Mouse (Mus musculus): ENCODE measurements at regions not wholly inside any gene's neighbourhood (a gene's known extent, or its start where the extent isn't known, plus 50 kb on each side); places are given as distances from the start of the nearest gene placed in this dataset.
A peak's percentile ranks its signal among the peaks of the same experiment; 100 is the strongest.

GRCm38 (mm10) chr10:38875667-38876245 lies 54.2 kb upstream of the Rfpl4b start:
- DNase-seq (ENCODE audit: low spot score): peak; percentile 76

- no peak for DNase-seq (ENCODE audit: low spot score)
These were observed 57.7 kb upstream of the Rfpl4b start for GRCm38 (mm10) chr10:38879271-38879670.

- DNase-seq (ENCODE audit: low spot score): no peak
These were observed 59.1 kb upstream of the Rfpl4b start for GRCm38 (mm10) chr10:38880642-38881187.

- DNase-seq (ENCODE audit: low spot score): no peak
These were observed 60.6 kb upstream of the Rfpl4b start for GRCm38 (mm10) chr10:38882154-38882553.

DNA sequence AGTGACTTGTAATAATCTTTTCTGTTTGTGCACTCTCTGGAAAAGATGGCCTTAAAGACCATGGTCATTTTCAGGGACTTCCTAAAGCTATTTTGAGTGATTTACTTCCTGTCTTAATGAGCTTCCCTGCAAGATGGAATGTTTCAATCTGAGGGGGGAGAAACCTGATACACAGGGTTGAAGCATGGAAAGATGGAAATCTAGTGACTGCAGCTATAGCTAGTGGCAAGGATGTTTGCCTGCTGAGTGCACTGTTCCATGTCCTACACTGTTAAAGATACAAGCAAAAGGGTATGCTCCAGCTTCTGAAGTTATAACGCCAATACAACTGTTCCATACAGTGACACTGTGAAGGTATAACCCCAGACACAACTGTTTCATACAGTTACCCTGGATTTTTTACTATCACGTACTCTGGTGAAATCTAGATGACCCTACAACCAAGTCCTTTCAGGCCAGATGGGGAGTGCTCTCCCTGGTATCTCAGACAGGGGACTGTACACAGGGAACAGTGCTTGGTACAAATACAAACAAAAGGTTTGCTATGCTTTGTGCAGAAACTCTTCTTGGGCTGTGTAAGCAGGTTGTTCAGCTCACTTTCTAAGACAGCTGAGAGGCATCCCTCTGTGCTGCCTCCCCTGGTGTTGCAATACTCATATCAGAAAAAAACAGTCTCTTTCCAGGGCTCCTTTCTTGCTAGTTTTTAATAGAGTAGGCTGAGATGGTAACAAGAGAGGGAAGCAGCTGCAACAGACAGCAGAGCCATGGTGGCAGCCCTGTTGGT lies 62.4 kb upstream of the Rfpl4b start:
- no peak for DNase-seq (ENCODE audit: low spot score)

GRCm38 (mm10) chr10:38884641-38885040 lies 63.1 kb upstream of the Rfpl4b start:
- peak; percentile 14 for DNase-seq (ENCODE audit: low spot score)

DNA sequence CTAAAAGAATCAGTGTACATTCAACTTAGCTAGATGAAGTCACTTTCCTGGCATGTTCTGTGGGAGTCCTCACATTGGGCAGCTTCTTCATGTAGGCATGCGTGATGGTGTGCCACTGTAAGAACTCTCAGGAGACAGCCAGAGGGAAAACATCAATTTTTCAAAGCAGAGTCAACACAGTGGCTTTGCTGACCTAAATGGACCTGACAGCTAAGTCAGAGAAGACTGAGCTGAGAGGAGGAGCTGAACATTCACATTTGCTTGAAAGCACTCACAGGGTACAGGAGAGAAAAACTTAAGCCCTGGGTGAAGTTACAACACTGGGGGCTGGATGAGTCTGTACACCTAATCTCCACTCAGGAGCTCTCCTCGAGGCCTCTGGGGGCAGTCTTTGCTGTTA lies 64.9 kb upstream of the Rfpl4b start:
- DNase-seq (ENCODE audit: low spot score): peak; percentile 70

DNA sequence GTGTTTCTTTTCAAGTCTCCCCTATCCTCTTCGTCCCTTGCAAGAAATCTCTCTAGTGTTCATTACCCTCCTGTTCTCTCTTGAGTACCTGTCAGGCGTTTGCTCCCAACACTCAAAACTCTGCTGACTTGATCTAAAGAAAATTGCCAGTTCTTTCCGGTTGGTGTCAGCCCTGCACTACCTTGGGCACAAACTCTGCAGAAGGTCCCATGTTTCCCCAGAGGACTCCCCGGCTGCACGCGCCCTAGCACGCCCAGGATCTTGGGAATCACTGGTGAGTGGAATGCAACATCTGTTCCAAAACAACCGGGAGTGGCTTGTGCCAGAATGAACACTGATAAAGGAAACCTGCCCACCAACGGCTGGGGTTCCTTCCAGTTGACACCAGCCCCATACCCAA lies 66.3 kb upstream of the Rfpl4b start:
- no peak for DNase-seq (ENCODE audit: low spot score)

- DNase-seq (ENCODE audit: low spot score): no peak
These were observed 70.6 kb upstream of the Lama4 start for GRCm38 (mm10) chr10:38894706-38895105.

- DNase-seq (ENCODE audit: low spot score): no peak
These were observed 69.7 kb upstream of the Lama4 start for GRCm38 (mm10) chr10:38895656-38896055.

GRCm38 (mm10) chr10:38897573-38897972 lies 67.7 kb upstream of the Lama4 start:
- no peak for DNase-seq (ENCODE audit: low spot score)

- no peak for DNase-seq (ENCODE audit: low spot score)
These were observed 59.2 kb upstream of the Lama4 start for GRCm38 (mm10) chr10:38906121-38906520.

DNA sequence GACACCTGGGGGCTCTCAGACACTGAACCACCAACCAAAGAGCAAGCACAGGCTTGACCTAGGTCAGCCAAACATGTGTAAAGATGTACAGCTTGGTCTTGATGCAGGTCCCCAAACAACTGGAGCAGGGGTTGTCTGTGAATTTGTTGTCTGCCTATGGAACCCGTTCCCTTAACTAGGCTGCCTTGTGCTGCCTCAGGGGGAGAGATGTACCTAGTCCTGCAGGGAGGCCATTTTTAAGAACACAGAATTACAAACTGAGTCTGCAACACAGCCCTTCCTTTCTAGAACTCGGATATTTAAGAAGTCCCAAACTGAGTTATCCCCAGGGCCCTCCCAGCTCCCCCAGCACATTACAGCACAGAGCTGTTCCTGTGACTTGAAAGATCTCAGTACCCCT lies 57.5 kb upstream of the Lama4 start:
- DNase-seq (ENCODE audit: low spot score): no peak

- no peak for DNase-seq (ENCODE audit: low spot score)
These were observed 57.0 kb upstream of the Lama4 start for GRCm38 (mm10) chr10:38908277-38908676.

- no peak for DNase-seq (ENCODE audit: low spot score)
These were observed 56.1 kb upstream of the Lama4 start for GRCm38 (mm10) chr10:38909152-38909732.

GRCm38 (mm10) chr10:38909843-38910242 lies 55.5 kb upstream of the Lama4 start:
- DNase-seq (ENCODE audit: low spot score): no peak

GRCm38 (mm10) chr10:38913013-38913412 lies 52.3 kb upstream of the Lama4 start:
- no peak for DNase-seq (ENCODE audit: low spot score)

All from retina, embryonic 14.5 days (tissue).